Mouse (Mus musculus): ENCODE measurements around the gene Mettl2.
"Not testable (repeated sequence)": the region's sequence is repeated elsewhere in the genome, so short reads cannot be mapped to it uniquely, and the experiment has no call there.

Gene Mettl2

GRCm38 (mm10) chr11:105125735-105126519 lies at the start of gene Mettl2:
Mettl2 (plus strand) TSS chr11:105126425.
- in situ Hi-C loops (cut with MboI; ENCODE audit: low pct_unique_long_range_greater_than_20kb in 1 of 2, low sequenced_read_pairs in 2 of 2, unreplicated experiment in 1 of 2) = no loop called here

- in situ Hi-C loops (cut with MboI; ENCODE audit: low pct_unique_long_range_greater_than_20kb in 1 of 2, low sequenced_read_pairs in 2 of 2, unreplicated experiment in 1 of 2) = not testable (repeated sequence)
These were observed 13.8 kb upstream of the Mettl2 start for GRCm38 (mm10) chr11:105112448-105112847.

- in situ Hi-C loops (cut with MboI; ENCODE audit: low pct_unique_long_range_greater_than_20kb in 1 of 2, low sequenced_read_pairs in 2 of 2, unreplicated experiment in 1 of 2) = no loop called here
These were observed 8.4 kb upstream of the Mettl2 start for GRCm38 (mm10) chr11:105117814-105118213.

DNA sequence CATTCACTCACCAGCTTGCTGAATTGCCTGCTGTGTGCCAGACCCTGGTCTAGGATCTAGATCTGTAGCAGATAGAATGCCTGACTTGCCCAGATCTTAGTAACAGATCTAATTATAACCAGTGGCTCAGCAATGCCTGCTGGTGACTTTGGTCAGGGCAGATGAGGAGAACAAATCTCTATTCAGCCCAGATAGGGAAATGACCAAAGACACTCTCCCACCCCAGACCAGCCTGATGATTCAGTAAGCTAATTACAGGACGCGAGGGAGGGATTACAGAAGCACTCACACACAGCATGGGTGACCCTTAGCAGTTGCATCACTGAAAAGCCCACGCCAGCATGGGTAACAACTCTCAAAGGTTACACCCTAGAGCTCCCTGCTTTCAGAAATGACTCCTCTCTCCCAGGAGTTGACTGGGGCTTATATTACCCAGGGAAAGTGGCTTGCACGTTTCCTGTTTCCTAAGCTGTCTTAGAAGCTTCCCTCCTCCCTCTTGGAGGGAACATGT lies 5.6 kb upstream of the Mettl2 start:
- in situ Hi-C loops (cut with MboI; ENCODE audit: low pct_unique_long_range_greater_than_20kb in 1 of 2, low sequenced_read_pairs in 2 of 2, unreplicated experiment in 1 of 2) = no loop called here

- in situ Hi-C loops (cut with MboI; ENCODE audit: low pct_unique_long_range_greater_than_20kb in 1 of 2, low sequenced_read_pairs in 2 of 2, unreplicated experiment in 1 of 2) = not testable (repeated sequence)
These were observed 4.4 kb upstream of the Mettl2 start for GRCm38 (mm10) chr11:105121792-105122191.

DNA sequence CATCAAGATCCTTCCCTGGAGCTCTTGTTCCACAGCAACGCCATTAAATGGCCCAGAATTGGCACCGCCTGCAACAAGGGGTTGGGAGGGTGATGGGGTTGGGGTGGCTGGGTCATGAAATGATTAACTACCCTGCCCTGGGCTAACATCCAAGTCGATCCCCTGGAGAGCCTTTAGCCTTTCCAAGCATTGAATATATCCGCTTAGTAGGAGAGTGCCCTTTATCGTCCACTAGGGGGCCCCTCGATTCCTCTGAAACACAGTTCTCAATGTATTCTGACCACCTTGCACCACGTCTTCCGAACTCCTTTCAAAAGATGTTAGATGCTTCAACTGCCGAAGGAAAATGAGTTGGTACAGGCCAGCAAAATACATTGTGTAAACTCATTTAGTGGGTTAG lies 2.2 kb upstream of the Mettl2 start:
- in situ Hi-C loops (cut with MboI; ENCODE audit: low pct_unique_long_range_greater_than_20kb in 1 of 2, low sequenced_read_pairs in 2 of 2, unreplicated experiment in 1 of 2) = no loop called here

- in situ Hi-C loops (cut with MboI; ENCODE audit: low pct_unique_long_range_greater_than_20kb in 1 of 2, low sequenced_read_pairs in 2 of 2, unreplicated experiment in 1 of 2) = no loop called here
These were observed 350 bp downstream of the Mettl2 start for GRCm38 (mm10) chr11:105126520-105127029.

DNA sequence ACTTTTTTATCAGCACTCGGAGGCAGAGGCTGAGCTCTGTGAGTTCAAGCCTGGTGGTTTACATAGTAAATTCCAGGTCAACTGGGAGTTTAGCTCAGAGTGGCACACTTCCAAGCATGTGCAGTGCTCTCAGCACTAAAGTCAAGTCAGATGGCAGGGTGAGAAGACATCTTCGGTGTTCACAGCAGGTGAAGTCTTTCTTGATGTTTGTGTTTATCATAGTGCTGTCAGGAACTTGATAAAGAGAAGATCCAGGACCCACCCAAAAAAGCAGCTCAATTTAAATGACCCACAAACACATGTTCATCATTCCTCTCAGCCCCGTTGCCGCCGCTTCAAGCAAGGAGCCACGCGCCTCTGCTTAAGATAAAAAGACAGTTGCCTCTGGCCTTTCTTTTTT lies 9.5 kb downstream of the Mettl2 start:
- in situ Hi-C loops (cut with MboI; ENCODE audit: low pct_unique_long_range_greater_than_20kb in 1 of 2, low sequenced_read_pairs in 2 of 2, unreplicated experiment in 1 of 2) = no loop called here

DNA sequence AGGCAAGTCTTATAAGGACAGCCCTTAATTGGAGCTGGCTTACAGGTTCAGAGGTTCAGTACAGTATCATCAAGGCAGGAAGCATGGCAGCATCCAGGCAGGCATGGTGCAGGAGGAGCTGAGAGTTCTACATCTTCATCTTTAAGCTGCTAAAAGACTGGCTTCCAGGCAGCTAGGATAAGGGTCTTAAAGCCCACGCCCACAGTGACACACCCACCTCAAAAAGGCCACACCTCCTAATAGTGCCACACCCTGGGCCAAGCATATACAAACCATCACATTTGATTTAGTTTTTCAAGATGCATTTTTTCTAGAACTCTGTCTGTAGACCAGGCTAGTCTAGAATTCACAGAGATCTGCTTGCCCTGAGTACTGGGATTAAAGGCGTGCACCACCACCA lies 11.0 kb downstream of the Mettl2 start:
- in situ Hi-C loops (cut with MboI; ENCODE audit: low pct_unique_long_range_greater_than_20kb in 1 of 2, low sequenced_read_pairs in 2 of 2, unreplicated experiment in 1 of 2) = not testable (repeated sequence)

- in situ Hi-C loops (cut with MboI; ENCODE audit: low pct_unique_long_range_greater_than_20kb in 1 of 2, low sequenced_read_pairs in 2 of 2, unreplicated experiment in 1 of 2) = not testable (repeated sequence)
These were observed 14.3 kb downstream of the Mettl2 start for GRCm38 (mm10) chr11:105140512-105140911.

DNA sequence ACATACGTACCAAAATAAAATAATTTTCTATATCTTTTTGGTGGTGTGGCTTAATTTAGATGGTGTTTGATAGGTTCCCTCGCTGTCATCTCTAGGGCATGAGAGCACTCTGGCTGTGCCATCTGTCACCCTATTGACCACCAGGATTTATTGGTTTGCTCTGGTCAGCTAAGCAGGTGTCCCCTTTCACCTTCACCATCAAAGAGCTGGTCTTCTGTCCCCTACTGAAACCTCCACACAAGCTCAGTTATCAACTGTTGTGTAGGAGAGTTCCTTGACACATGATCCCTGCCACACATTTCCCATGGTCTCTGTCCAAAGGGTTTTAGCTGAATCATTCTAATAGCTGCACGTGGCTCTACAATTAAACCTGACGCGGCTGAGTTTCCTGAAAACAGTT lies 14.9 kb downstream of the Mettl2 start:
- in situ Hi-C loops (cut with MboI; ENCODE audit: low pct_unique_long_range_greater_than_20kb in 1 of 2, low sequenced_read_pairs in 2 of 2, unreplicated experiment in 1 of 2) = no loop called here

DNA sequence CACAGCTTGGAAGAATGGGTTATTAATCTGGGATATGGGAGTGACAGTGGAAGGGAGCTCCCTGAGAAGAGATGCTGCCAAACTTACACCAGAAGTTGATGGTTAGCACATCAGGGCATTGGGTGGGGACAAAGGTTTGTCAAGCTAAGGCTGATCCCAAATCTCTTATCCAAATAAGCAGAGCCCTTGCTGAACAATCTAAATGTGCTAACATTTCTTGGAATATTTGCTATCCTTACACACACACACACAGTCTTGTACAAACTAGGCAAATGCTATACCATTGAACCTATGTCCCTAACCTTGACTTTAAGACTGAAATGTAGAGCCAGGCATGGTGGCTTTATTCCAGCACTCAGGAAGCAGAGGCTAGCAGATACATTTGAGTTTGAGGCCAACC lies 17.3 kb downstream of the Mettl2 start:
- in situ Hi-C loops (cut with MboI; ENCODE audit: low pct_unique_long_range_greater_than_20kb in 1 of 2, low sequenced_read_pairs in 2 of 2, unreplicated experiment in 1 of 2) = no loop called here

GRCm38 (mm10) chr11:105144084-105144483 lies 17.9 kb downstream of the Mettl2 start:
- in situ Hi-C loops (cut with MboI; ENCODE audit: low pct_unique_long_range_greater_than_20kb in 1 of 2, low sequenced_read_pairs in 2 of 2, unreplicated experiment in 1 of 2) = no loop called here

DNA sequence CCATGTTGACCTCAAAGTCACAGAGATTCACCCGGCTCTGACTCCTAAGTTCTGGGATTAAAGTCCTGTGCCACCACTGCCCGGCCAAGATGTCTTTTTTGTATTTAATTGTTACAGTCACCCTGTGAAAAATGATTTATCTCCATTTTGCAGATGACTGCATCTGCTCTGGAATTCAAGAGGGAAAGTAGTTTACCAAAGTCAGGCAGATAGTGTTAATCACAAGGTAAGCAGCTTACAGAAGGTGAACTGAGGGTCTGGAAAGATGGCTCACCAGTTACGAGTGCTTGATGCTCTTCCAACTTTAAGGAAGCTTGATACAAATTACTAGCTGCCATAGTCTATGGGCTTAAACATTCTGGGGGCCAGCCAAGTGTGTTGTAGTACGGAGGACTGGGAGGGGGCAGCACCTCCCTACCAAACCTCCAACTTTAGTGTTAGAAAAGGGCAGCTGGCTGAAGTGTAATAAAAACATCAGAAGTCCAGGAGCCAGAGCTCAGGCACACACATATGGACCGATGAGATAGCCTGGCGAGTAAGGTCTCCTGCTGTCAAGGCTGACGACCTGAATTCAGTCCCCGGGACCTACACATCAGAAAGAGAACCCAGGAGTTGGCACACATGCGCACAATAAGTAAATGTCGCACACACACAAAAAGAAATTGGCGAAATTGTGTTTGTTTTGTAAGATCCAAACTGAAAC lies 18.4 kb downstream of the Mettl2 start:
- in situ Hi-C loops (cut with MboI; ENCODE audit: low pct_unique_long_range_greater_than_20kb in 1 of 2, low sequenced_read_pairs in 2 of 2, unreplicated experiment in 1 of 2) = no loop called here

GRCm38 (mm10) chr11:105145211-105145610 lies 19.0 kb downstream of the Mettl2 start:
- in situ Hi-C loops (cut with MboI; ENCODE audit: low pct_unique_long_range_greater_than_20kb in 1 of 2, low sequenced_read_pairs in 2 of 2, unreplicated experiment in 1 of 2) = no loop called here

GRCm38 (mm10) chr11:105146593-105146992 lies 20.4 kb downstream of the Mettl2 start, which contains the start of gene Gm10842:
Gm10842 (plus strand) TSS chr11:105146893.
- in situ Hi-C loops (cut with MboI; ENCODE audit: low pct_unique_long_range_greater_than_20kb in 1 of 2, low sequenced_read_pairs in 2 of 2, unreplicated experiment in 1 of 2) = no loop called here

DNA sequence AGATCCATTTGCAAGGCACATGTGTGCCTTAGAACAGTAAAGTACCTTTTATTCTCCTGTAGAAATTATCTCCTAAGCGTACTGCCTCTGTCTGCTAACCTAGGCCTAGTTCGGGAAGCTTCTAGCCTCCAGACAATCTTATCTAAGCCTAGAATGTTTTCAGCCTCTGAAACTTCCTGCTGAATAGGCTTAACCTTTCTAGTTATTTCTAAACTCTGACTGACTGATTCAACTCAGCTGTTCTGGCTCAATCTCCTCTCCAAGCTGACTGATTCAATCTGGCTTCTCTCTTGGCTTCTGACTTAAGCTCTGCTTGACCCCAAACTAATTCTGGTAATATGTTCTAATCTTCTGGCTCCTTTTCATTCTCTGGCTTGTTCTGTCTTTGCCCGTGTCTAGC lies 23.1 kb downstream of the Mettl2 start:
- in situ Hi-C loops (cut with MboI; ENCODE audit: low pct_unique_long_range_greater_than_20kb in 1 of 2, low sequenced_read_pairs in 2 of 2, unreplicated experiment in 1 of 2) = no loop called here

- in situ Hi-C loops (cut with MboI; ENCODE audit: low pct_unique_long_range_greater_than_20kb in 1 of 2, low sequenced_read_pairs in 2 of 2, unreplicated experiment in 1 of 2) = loop anchor here (25.0 kb wide), 1 partner anchor 862 kb away; no protein-coding TSS in a partner anchor
These were observed 23.5 kb downstream of the Mettl2 start for GRCm38 (mm10) chr11:105149766-105150165.

DNA sequence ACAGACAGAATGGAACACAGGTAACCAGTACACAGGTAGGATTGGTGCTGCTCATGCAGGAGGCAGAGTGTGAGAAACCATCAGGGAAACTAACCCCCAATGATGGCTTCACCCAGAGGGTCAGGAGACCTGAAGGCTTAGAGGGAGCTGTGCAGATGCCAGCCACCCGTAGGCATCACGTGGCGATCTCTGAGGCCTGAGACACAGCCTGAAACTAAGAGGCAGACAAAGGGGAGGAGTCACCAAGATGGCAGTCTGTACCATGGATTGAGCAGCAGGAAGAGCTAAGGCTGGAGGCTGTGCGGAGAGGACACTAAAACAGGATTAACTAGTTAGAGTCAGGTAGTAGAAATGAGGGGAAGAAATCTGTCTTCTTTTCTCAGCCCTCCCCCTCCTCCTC lies 24.5 kb downstream of the Mettl2 start:
- in situ Hi-C loops (cut with MboI; ENCODE audit: low pct_unique_long_range_greater_than_20kb in 1 of 2, low sequenced_read_pairs in 2 of 2, unreplicated experiment in 1 of 2) = loop anchor here (25.0 kb wide), 1 partner anchor 863 kb away; no protein-coding TSS in a partner anchor

Measured in mouse embryonic stem cell (cell line).